Mouse (Mus musculus) G1E (cell line): ENCODE results near the gene 5031439G07Rik. TPM values are rescaled to one million over a fixed set of nuclear protein-coding genes. Genes with fewer than 3 reads are reported as not detected.

ENCODE experiments used
- ATAC-seq: 2 replicates; pipeline ENCODE4 v1.8.0; 2016; ENCODE audit warnings: mild to moderate bottlenecking; ENCODE audit not compliant: insufficient number of reproducible peaks, poor library complexity, low FRiP score, severe bottlenecking; ENCODE audit errors: extremely low read depth
- DNase-seq: peaks from one replicate; pipeline ENCODE4 v3.0.0; 2012; ENCODE audit warnings: low spot score
- H3K27me3 ChIP-seq: 2 replicates; pipeline ENCODE4 v1.6.1; 2012; ENCODE audit warnings: mild to moderate bottlenecking, low read length, inconsistent platforms; ENCODE audit not compliant: insufficient read depth
- H3K36me3 ChIP-seq: replicated peaks from 2 replicates; pipeline ENCODE3; 2012; ENCODE audit warnings: mild to moderate bottlenecking, inconsistent platforms
- H3K4me1 ChIP-seq: 2 replicates; pipeline ENCODE4 v1.6.1; 2012; ENCODE audit warnings: low read depth, low read length, inconsistent platforms, mixed read lengths; ENCODE audit not compliant: insufficient read depth
- H3K4me3 ChIP-seq: 2 replicates; pipeline ENCODE4 v1.5.1; 2012; ENCODE audit warnings: low read depth, mild to moderate bottlenecking, inconsistent platforms, low read length, moderate library complexity, mixed read lengths
- H3K9me3 ChIP-seq: replicated peaks from 2 replicates; pipeline ENCODE4 v1.6.1; 2012; ENCODE audit warnings: inconsistent platforms
- CTCF ChIP-seq: IDR thresholded peaks from 2 replicates; pipeline ENCODE4 v1.5.1; 2012; ENCODE audit warnings: low read depth, low read length, inconsistent platforms, mixed read lengths
- GATA1 ChIP-seq: IDR thresholded peaks from 2 replicates; pipeline ENCODE4 v1.6.1; 2012; ENCODE audit warnings: borderline replicate concordance, low read length, inconsistent platforms, mixed read lengths
- GATA2 ChIP-seq: IDR thresholded peaks from 2 replicates; pipeline ENCODE4 v1.6.1; 2012; ENCODE audit warnings: low read depth, low read length, inconsistent platforms, borderline replicate concordance
- POLR2AphosphoS5 ChIP-seq: IDR thresholded peaks from 2 replicates; pipeline ENCODE4 v1.6.1; 2012; ENCODE audit warnings: low read depth, low read length, inconsistent platforms; ENCODE audit not compliant: insufficient replicate concordance
- TAL1 ChIP-seq: conservative IDR thresholded peaks from 2 replicates; pipeline ENCODE4 v1.6.1; 2012; ENCODE audit warnings: low read depth, low read length, inconsistent platforms, mixed read lengths
- polyA plus RNA-seq: library from polyadenylated mRNA; stranded (reverse); fragments of >175 nt; gene quantifications from 2 replicates; pipeline ENCODE4 v1.2.3, GENCODE M21; 2012
- total RNA-seq, 2 experiments: library from RNA; stranded (forward) in 1 of 2; stranded (reverse) in 1 of 2; fragments of 200-1000 nt in 1 of 2; fragments of >200 nt in 1 of 2; fragmentation: Nextera tagmentation in 1 of 2; gene quantifications; 2 replicates each; pipeline ENCODE4 v1.2.3; 2014 to 2017

Gene 5031439G07Rik
- total and polyA plus RNA-seq, 3 experiments: 8.8 to 41.8 (median 13.1) TPM

DNA sequence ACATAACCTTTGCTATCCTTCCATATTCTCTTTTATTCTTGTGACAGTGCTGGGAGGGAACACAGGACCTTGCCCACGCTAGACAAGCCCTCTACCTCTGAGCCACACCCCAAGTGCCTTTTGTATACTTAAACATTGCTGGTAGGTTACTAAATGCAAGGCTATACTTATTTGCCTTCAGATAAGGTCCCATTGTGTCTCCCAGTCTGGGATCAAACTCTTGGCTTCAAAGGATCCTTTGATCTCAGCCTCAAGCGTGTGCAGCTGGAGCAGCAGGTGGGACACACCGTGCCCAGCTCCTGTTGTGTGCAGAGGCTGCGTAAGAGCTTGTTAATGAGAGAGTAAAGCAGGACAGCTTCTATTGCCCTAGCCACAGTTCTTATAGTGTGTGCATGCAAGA, 39.4 kb upstream of the 5031439G07Rik start:
- Histone ChIP-seq H3K36me3 (no peaks in the 10 kb centered on the region), H3K27me3 (peaks cover 6% of the 10 kb centered on the region; the same call in 1 of the 2 replicates), H3K4me1 (no peaks in the 10 kb centered on the region), H3K4me3 (no peak overlapping the region), H3K9me3 (no peaks in the 10 kb centered on the region)
- DNase-seq (no peak), ATAC-seq (no peak)
- TF ChIP-seq CTCF (no peak), GATA1 (no peak), POLR2AphosphoS5 (no peak), GATA2 (no peak), TAL1 (no peak)

DNA sequence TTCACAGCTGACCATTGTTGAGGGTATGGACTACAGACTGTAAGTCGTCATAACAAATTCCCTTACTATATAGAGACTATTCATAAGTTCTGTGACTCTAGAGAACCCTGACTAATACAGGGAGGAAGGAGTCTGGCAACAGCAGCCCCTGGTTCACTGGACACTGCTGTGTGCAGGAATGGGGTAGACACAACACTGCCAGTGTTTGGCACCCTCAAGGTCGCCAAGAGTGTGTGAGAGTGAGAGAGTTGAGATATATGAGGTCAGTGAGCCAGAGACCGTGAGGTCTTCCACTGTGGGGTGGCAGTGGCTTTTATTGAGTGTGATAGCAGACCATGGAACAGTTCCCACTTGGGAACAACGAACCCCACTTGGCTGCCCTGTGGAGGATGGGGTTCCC, 37.8 kb upstream of the 5031439G07Rik start:
- no peak for DNase-seq
- Histone ChIP-seq H3K36me3 (no peaks in the 10 kb centered on the region), H3K9me3 (no peaks in the 10 kb centered on the region), H3K4me1 (no peaks in the 10 kb centered on the region), H3K4me3 (no peak overlapping the region), H3K27me3 (no peaks in the 10 kb centered on the region)
- TF ChIP-seq CTCF (no peak), GATA2 (no peak), TAL1 (no peak), POLR2AphosphoS5 (no peak), GATA1 (no peak)
- no peak for ATAC-seq

DNA sequence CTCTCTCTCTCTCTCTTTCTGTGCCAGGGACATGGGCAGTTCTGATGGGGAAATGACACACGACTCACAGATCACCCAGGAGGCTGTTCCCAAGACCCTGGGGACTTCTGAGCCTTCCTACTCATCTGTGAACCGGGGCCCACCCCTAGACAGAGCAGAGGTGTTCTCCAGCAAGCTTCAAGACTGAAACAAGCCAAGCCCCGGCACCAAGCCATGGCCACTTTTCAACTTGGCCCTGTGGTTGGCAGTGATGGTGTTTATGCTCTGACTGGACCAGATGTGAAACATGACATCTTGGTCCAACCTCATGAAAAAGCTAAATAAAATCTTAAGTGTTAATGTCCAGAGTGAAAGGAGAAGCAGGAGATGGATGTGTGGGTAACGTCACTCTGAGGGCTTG, 33.9 kb upstream of the 5031439G07Rik start:
- no peak overlapping the region for H3K4me3 ChIP-seq
- TF ChIP-seq POLR2AphosphoS5: no peak
- no peak for TF ChIP-seq GATA1
- no peak for TF ChIP-seq GATA2
- TF ChIP-seq TAL1: no peak
- TF ChIP-seq CTCF: no peak
- no peaks in the 10 kb centered on the region for H3K4me1 ChIP-seq
- DNase-seq (no peak), ATAC-seq (no peak)
- H3K27me3 ChIP-seq: peaks cover 5% of the 10 kb centered on the region; the same call in 1 of the 2 replicates
- no peaks in the 10 kb centered on the region for H3K36me3 ChIP-seq
- H3K9me3 ChIP-seq: no peaks in the 10 kb centered on the region

- TF ChIP-seq GATA2 (no peak), POLR2AphosphoS5 (no peak), GATA1 (no peak), CTCF (no peak), TAL1 (no peak)
- peaks cover 8% of the 10 kb centered on the region; the same call in 1 of the 2 replicates for H3K27me3 ChIP-seq
- H3K36me3 ChIP-seq: no peaks in the 10 kb centered on the region
- no peaks in the 10 kb centered on the region for H3K4me1 ChIP-seq
- no peak for ATAC-seq
- no peak for DNase-seq
- H3K9me3 ChIP-seq: no peaks in the 10 kb centered on the region
- H3K4me3 ChIP-seq: no peak within 1 kb of the TSS
Measured at GRCm38 (mm10) chr15:85016951-85017664, 28.8 kb upstream of the 5031439G07Rik start, which contains the start of gene Upk3a. Gene Upk3a, plus strand, starts transcription at chr15:85017141.

GRCm38 (mm10) chr15:85015771-85016170, 27.4 kb upstream of the 5031439G07Rik start:
- H3K27me3 ChIP-seq: peaks cover 8% of the 10 kb centered on the region; the same call in 1 of the 2 replicates

DNA sequence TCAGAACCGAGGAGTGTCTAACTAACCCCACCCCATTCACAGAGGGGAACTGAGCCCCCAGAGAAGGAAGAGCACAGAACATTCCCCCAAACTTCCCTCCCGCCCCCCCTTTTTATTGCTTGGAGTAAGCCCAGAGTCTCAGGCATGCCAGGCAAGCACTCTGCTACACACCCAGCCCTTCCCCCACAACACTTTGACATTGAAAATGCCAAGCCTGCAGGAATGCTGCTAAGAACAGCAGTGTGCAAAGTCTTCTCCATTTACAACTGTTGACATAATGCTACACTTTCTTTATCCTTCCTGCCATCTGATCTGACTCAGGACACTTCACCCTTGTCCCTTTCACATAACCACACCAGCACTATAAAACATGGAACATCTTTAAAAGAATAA, 24.3 kb upstream of the 5031439G07Rik start:
- H3K4me1 ChIP-seq: no peaks in the 10 kb centered on the region
- DNase-seq (no peak), ATAC-seq (no peak)
- peaks cover 8% of the 10 kb centered on the region; the same call in 1 of the 2 replicates for H3K27me3 ChIP-seq
- no peak overlapping the region for H3K4me3 ChIP-seq
- H3K36me3 ChIP-seq: no peaks in the 10 kb centered on the region
- H3K9me3 ChIP-seq: no peaks in the 10 kb centered on the region
- TF ChIP-seq POLR2AphosphoS5 (no peak), GATA1 (no peak), CTCF (no peak), TAL1 (no peak), GATA2 (no peak)

More at GRCm38 (mm10) chr15:85015771-85016170, 27.4 kb upstream of the 5031439G07Rik start:
- TF ChIP-seq TAL1 (no peak), POLR2AphosphoS5 (no peak), GATA1 (no peak), CTCF (no peak)
- DNase-seq: no peak
- ATAC-seq: no peak
- no peaks in the 10 kb centered on the region for H3K4me1 ChIP-seq
- H3K4me3 ChIP-seq: no peak overlapping the region
- no peaks in the 10 kb centered on the region for H3K36me3 ChIP-seq
- H3K9me3 ChIP-seq: no peaks in the 10 kb centered on the region
